21 mouse cellular contexts compared by ENCODE assay signal in genomic region chr6:86777181-86777580, GRCm38 (mm10). TPM values are rescaled to one million over a fixed set of nuclear protein-coding genes. Genes with fewer than 3 reads are reported as not detected.
DNase-seq lines count a peak whose midpoint lies in the region; ATAC-seq and TF ChIP-seq lines count a peak whose summit lies in the region.
"Had no signal": no experiment of that assay in that cellular context is flagged by ENCODE, and none has a peak within 500 bp of the region (broad histone marks: within the 10 kb centered on the region; RNA-seq: fewer than 3 reads in every experiment).

No protein-coding gene starts in this region.

- H3K4me1 ChIP-seq in intestine, postnatal 0 days (replicated peaks; ENCODE audit: control insufficient read depth, insufficient read depth, low read length), result no peaks in the 10 kb centered on the region
- peaks cover 4% of the 10 kb centered on the region; the same call in 1 of the 2 replicates for H3K4me1 ChIP-seq in intestine, embryonic 15.5 days (replicated peaks)
- H3K4me1 ChIP-seq in liver, embryonic 12.5 days, result peaks cover 6% of the 10 kb centered on the region; the same call in 1 of the 2 replicates
- H3K4me1 ChIP-seq: embryonic facial prominence, embryonic 13.5 days had no signal

- no peak overlapping the region for H3K9ac ChIP-seq in intestine, postnatal 0 days (ENCODE audit: low read depth, low read length)
- H3K9ac ChIP-seq in intestine, embryonic 15.5 days, result no peak overlapping the region
- no peak overlapping the region for H3K9ac ChIP-seq in liver, embryonic 12.5 days
- H3K9ac ChIP-seq: embryonic facial prominence, embryonic 13.5 days; limb, embryonic 12.5 days; liver, embryonic 15.5 days had no signal

- WGBS in intestine, postnatal 0 days, result 90% methylated on average over 3 of the region's 3 CpGs
- 79% methylated on average over 3 of the region's 3 CpGs for WGBS in intestine, embryonic 15.5 days
- 32% methylated on average over 3 of the region's 3 CpGs for WGBS in liver, embryonic 12.5 days (ENCODE audit: insufficient replicate concordance)

- no peaks in the 10 kb centered on the region for H3K9me3 ChIP-seq in intestine, postnatal 0 days (ENCODE audit: control insufficient read depth)
- H3K9me3 ChIP-seq in intestine, embryonic 15.5 days, result no peaks in the 10 kb centered on the region
- no peaks in the 10 kb centered on the region for H3K9me3 ChIP-seq in liver, embryonic 12.5 days (replicated peaks)
- H3K9me3 ChIP-seq: embryonic facial prominence, embryonic 13.5 days; limb, embryonic 12.5 days; liver, embryonic 15.5 days had no signal

- H3ac ChIP-seq in myocyte (ENCODE audit: control insufficient read depth, insufficient read length), result no peak overlapping the region

- H3K4me3 ChIP-seq in intestine, postnatal 0 days (ENCODE audit: low read depth, low read length), result no peak overlapping the region
- no peak overlapping the region for H3K4me3 ChIP-seq in intestine, embryonic 15.5 days (replicated peaks)
- no peak overlapping the region for H3K4me3 ChIP-seq in myocyte
- H3K4me3 ChIP-seq in liver, embryonic 12.5 days, result no peak overlapping the region
- H3K4me3 ChIP-seq: embryonic facial prominence, embryonic 13.5 days; limb, embryonic 12.5 days; liver, embryonic 15.5 days had no signal

- H3K27me3 ChIP-seq in intestine, postnatal 0 days (replicated peaks; ENCODE audit: control insufficient read depth, insufficient read depth, low read length), result no peaks in the 10 kb centered on the region
- no peaks in the 10 kb centered on the region for H3K27me3 ChIP-seq in intestine, embryonic 15.5 days (replicated peaks)
- H3K27me3 ChIP-seq in myocyte (ENCODE audit: control insufficient read depth, insufficient read depth, insufficient read length), result no peaks in the 10 kb centered on the region
- H3K27me3 ChIP-seq in liver, embryonic 12.5 days (replicated peaks), result no peaks in the 10 kb centered on the region
- H3K27me3 ChIP-seq: embryonic facial prominence, embryonic 13.5 days; limb, embryonic 12.5 days; liver, embryonic 15.5 days; Patski had no signal

- no peak for TF ChIP-seq POLR2A in myocyte (IDR thresholded peaks at IDR 0.05; ENCODE audit: insufficient read length, low read depth)

- DNase-seq in adrenal gland, adult 2 months, result peak; percentile 38
- no peak for DNase-seq in adrenal gland, postnatal 4 days (ENCODE audit: low spot score in 2 of 2)
- no peak for DNase-seq in kidney, adult 9 months
- DNase-seq: B cell, adult 2 months; cerebellum, adult 9-10 months; gastrocnemius, postnatal 10 days; kidney, postnatal 10 days; retina, postnatal 1 day had no signal

- H3K79me2 ChIP-seq in myocyte (ENCODE audit: control insufficient read depth, insufficient read depth), result peaks cover 37% of the 10 kb centered on the region

- H3K36me3 ChIP-seq in intestine, postnatal 0 days (ENCODE audit: control insufficient read depth, insufficient read depth), result no peaks in the 10 kb centered on the region
- no peaks in the 10 kb centered on the region for H3K36me3 ChIP-seq in intestine, embryonic 15.5 days
- no peaks in the 10 kb centered on the region for H3K36me3 ChIP-seq in myocyte (ENCODE audit: control insufficient read depth, insufficient read depth)
- H3K36me3 ChIP-seq in liver, embryonic 12.5 days, result no peaks in the 10 kb centered on the region
- H3K36me3 ChIP-seq: embryonic facial prominence, embryonic 13.5 days; limb, embryonic 12.5 days; liver, embryonic 15.5 days had no signal

- no peak for ATAC-seq in intestine, postnatal 0 days
- no peak for ATAC-seq in intestine, embryonic 15.5 days
- peak; percentile 77 for ATAC-seq in common myeloid progenitor, adult 5-6 weeks (replicated peaks; ENCODE audit: low read depth, poor library complexity, severe bottlenecking)
- no peak for ATAC-seq in liver, embryonic 12.5 days
- ATAC-seq: activated CD4-positive, CD25-positive, alpha-beta regulatory T cell, adult 4 months; inflammation-experienced regulatory T-cells, adult 6 months; lung, postnatal 0 days; Patski had no signal

- TF ChIP-seq CTCF in intestine, postnatal 0 days (IDR thresholded peaks at IDR 0.05; ENCODE audit: low read depth), result no peak

- H3K27ac ChIP-seq in intestine, postnatal 0 days (ENCODE audit: low read depth, low read length), result 0 out of 2 replicates have a peak overlapping the region, but pooled peaks have one; percentile 2
- no peak overlapping the region for H3K27ac ChIP-seq in intestine, embryonic 15.5 days
- H3K27ac ChIP-seq in liver, embryonic 12.5 days, result no peak overlapping the region
- H3K27ac ChIP-seq: embryonic facial prominence, embryonic 13.5 days; limb, embryonic 12.5 days; liver, embryonic 15.5 days had no signal

- H3K4me2 ChIP-seq in intestine, postnatal 0 days (replicated peaks; ENCODE audit: low read depth), result no peak overlapping the region
- H3K4me2 ChIP-seq in intestine, embryonic 15.5 days (replicated peaks), result no peak overlapping the region
- peak overlapping the region; percentile 36 for H3K4me2 ChIP-seq in myocyte (ENCODE audit: low read depth)
- no peak overlapping the region for H3K4me2 ChIP-seq in liver, embryonic 12.5 days
- H3K4me2 ChIP-seq: embryonic facial prominence, embryonic 13.5 days; heart, embryonic 11.5 days; limb, embryonic 12.5 days; liver, embryonic 15.5 days had no signal

TF ChIP-seq in myocyte, 11 proteins besides CTCF, POLR2A, EP300 and RAD21:
- TF ChIP-seq TCF12 (IDR thresholded peaks at IDR 0.05; ENCODE audit: insufficient read depth, poor library complexity, severe bottlenecking) (no peak), CEBPB (IDR thresholded peaks at IDR 0.05; ENCODE audit: insufficient read depth, poor library complexity, severe bottlenecking) (no peak), TCF3 (IDR thresholded peaks at IDR 0.05; ENCODE audit: insufficient read length, low read depth) (no peak), SRF (IDR thresholded peaks at IDR 0.05; ENCODE audit: control insufficient read depth, insufficient read length, low read depth) (no peak), E2F4 (IDR thresholded peaks at IDR 0.05; ENCODE audit: insufficient read depth) (no peak), POLR2AphosphoS2 (IDR thresholded peaks at IDR 0.05; ENCODE audit: insufficient read length, low read depth) (no peak), MAX (IDR thresholded peaks at IDR 0.05; ENCODE audit: low read depth) (no peak), REST (IDR thresholded peaks at IDR 0.05; ENCODE audit: insufficient read depth, insufficient read length) (no peak), USF1 (IDR thresholded peaks at IDR 0.05; ENCODE audit: low read depth) (no peak), MYOD1 (IDR thresholded peaks at IDR 0.05; ENCODE audit: control insufficient read depth in 1 of 3, insufficient read length in 2 of 3, low read depth in 2 of 3) (no peak), MYOG (IDR thresholded peaks at IDR 0.05; ENCODE audit: control insufficient read depth in 1 of 3, insufficient read depth in 1 of 3, insufficient read length in 2 of 3, low read depth in 2 of 3) (no peak)

RNA-seq across cellular contexts. Expression of gene Anxa4, which starts 16.2 kb away (rescaled TPM):
- 10 to 100 TPM; 69.6 to 78.0 TPM for total RNA-seq in adrenal gland, adult 2 months (2021)
- 16.7 TPM in 2 replicates for polyA plus RNA-seq in adrenal gland, adult 2 months (2012; rRNA removed)
- 10 to 100 TPM; 48.3 to 62.2 TPM for total RNA-seq in adrenal gland, postnatal 4 days (2021)
- 541 and 578 TPM in 2 replicates for polyA plus RNA-seq in intestine, postnatal 0 days (2015; fragmentation: Nextera tagmentation; extraction: Ambion mirVana)
- polyA plus RNA-seq in intestine, embryonic 15.5 days (2015; fragmentation: Nextera tagmentation; extraction: Ambion mirVana), result 345 and 376 TPM in 2 replicates
- total RNA-seq in common myeloid progenitor, adult 5-6 weeks (2017), result 29.9 and 32.5 TPM in 2 replicates
- polyA plus RNA-seq in myocyte (2012; fragmentation: generic; extraction: Trizol), result 72.5 TPM
- 27.0 and 27.9 TPM in 2 replicates for polyA plus RNA-seq in liver, embryonic 12.5 days (2016; fragmentation: Nextera tagmentation; extraction: Ambion mirVana)

RNA-seq across cellular contexts. Expression of gene Gmcl1, which starts 44.0 kb away (rescaled TPM):
- total RNA-seq in adrenal gland, adult 2 months (2021), result 10 to 100 TPM; 16.6 to 16.9 TPM
- 19.3 and 20.8 TPM in 2 replicates for polyA plus RNA-seq in adrenal gland, adult 2 months (2012; rRNA removed)
- 10 to 100 TPM; 17.9 to 22.4 TPM for total RNA-seq in adrenal gland, postnatal 4 days (2021)
- polyA plus RNA-seq in intestine, postnatal 0 days (2015; fragmentation: Nextera tagmentation; extraction: Ambion mirVana), result 16.1 and 16.7 TPM in 2 replicates
- polyA plus RNA-seq in intestine, embryonic 15.5 days (2015; fragmentation: Nextera tagmentation; extraction: Ambion mirVana), result 31.2 and 31.7 TPM in 2 replicates
- 23.1 and 33.3 TPM in 2 replicates for total RNA-seq in common myeloid progenitor, adult 5-6 weeks (2017)
- 5.9 TPM for polyA plus RNA-seq in myocyte (2012; fragmentation: generic; extraction: Trizol)
- polyA plus RNA-seq in liver, embryonic 12.5 days (2016; fragmentation: Nextera tagmentation; extraction: Ambion mirVana), result 17.5 and 17.8 TPM in 2 replicates
